Mouse (Mus musculus) urinary bladder, postnatal 10 days (tissue): ENCODE data around the gene Cracr2b.

Experiments
- DNase-seq: peaks from one replicate; pipeline ENCODE4 v3.0.0; 2022; ENCODE audit warnings: low spot score

Gene Cracr2b

GRCm38 (mm10) chr7:141486239-141486638 lies 25.3 kb downstream of the Cracr2b start:
- no peak for DNase-seq

GRCm38 (mm10) chr7:141487141-141487540 lies 26.2 kb downstream of the Cracr2b start:
- no peak for DNase-seq

GRCm38 (mm10) chr7:141491151-141491550 lies 30.3 kb downstream of the Cracr2b start:
- DNase-seq, result no peak

GRCm38 (mm10) chr7:141492738-141493137 lies 31.8 kb downstream of the Cracr2b start:
- DNase-seq, result no peak

GRCm38 (mm10) chr7:141493729-141494128 lies 32.8 kb downstream of the Cracr2b start:
- DNase-seq, result no peak

- no peak for DNase-seq
Measured at GRCm38 (mm10) chr7:141495379-141495778, 34.5 kb downstream of the Cracr2b start.

GRCm38 (mm10) chr7:141495940-141496339 lies 35.0 kb downstream of the Cracr2b start:
- no peak for DNase-seq

GRCm38 (mm10) chr7:141497600-141497999 lies 36.7 kb downstream of the Cracr2b start:
- no peak for DNase-seq

GRCm38 (mm10) chr7:141501820-141502555 lies 41.1 kb downstream of the Cracr2b start:
- no peak for DNase-seq

GRCm38 (mm10) chr7:141502556-141502905 lies 41.6 kb downstream of the Cracr2b start:
- DNase-seq, result no peak

GRCm38 (mm10) chr7:141506278-141506677 lies 45.4 kb downstream of the Cracr2b start:
- DNase-seq, result no peak

- no peak for DNase-seq
Measured at GRCm38 (mm10) chr7:141508160-141508559, 47.3 kb downstream of the Cracr2b start.

GRCm38 (mm10) chr7:141510196-141510595 lies 49.3 kb downstream of the Cracr2b start:
- no peak for DNase-seq

GRCm38 (mm10) chr7:141510681-141511191 lies 49.8 kb downstream of the Cracr2b start:
- no peak for DNase-seq
